Mouse (Mus musculus) kidney, embryonic 15.5 days (tissue): ENCODE results near the gene E130308A19Rik. TPM values are rescaled to one million over a fixed set of nuclear protein-coding genes. Genes with fewer than 3 reads are reported as not detected.
A peak's percentile ranks its signal among the peaks of the same experiment; 100 is the strongest.

Experiments
- ATAC-seq: fragments of 200-750 bp; cut with Nextera tagmentation; replicated peaks from 2 replicates; pipeline ENCODE4 v1.8.0; 2017; ENCODE audit warnings: moderate TSS enrichment; ENCODE audit not compliant: low FRiP score
- H3K27ac ChIP-seq: fragments of 300-500 bp; sonication (generic); 2 replicates; pipeline ENCODE4 v1.5.1; 2015; ENCODE audit warnings: mild to moderate bottlenecking, inconsistent platforms
- H3K27me3 ChIP-seq: fragments of 300-500 bp; sonication (generic); 2 replicates; pipeline ENCODE4 v1.6.1; 2015; ENCODE audit warnings: inconsistent platforms
- H3K36me3 ChIP-seq: fragments of 300-500 bp; sonication (generic); 2 replicates; pipeline ENCODE4 v1.6.1; 2015; ENCODE audit warnings: inconsistent platforms
- H3K4me1 ChIP-seq: fragments of 300-500 bp; sonication (generic); 2 replicates; pipeline ENCODE4 v1.6.1; 2015; ENCODE audit warnings: inconsistent platforms
- H3K4me2 ChIP-seq: fragments of 300-500 bp; sonication (generic); 2 replicates; pipeline ENCODE4 v1.6.1; 2015; ENCODE audit warnings: moderate library complexity, mild to moderate bottlenecking, inconsistent platforms
- H3K4me3 ChIP-seq: fragments of 300-500 bp; sonication (generic); replicated peaks from 2 replicates; pipeline ENCODE4 v1.5.1; 2015; ENCODE audit warnings: mild to moderate bottlenecking, inconsistent platforms
- H3K9ac ChIP-seq: fragments of 300-500 bp; sonication (generic); 2 replicates; pipeline ENCODE4 v1.6.1; 2015; ENCODE audit warnings: mild to moderate bottlenecking, inconsistent platforms
- H3K9me3 ChIP-seq: fragments of 300-500 bp; sonication (generic); replicated peaks from 2 replicates; pipeline ENCODE4 v1.6.1; 2016; ENCODE audit warnings: inconsistent platforms
- WGBS: fragments of 180-500 bp; shearing (Covaris S2); methylation state at CpG from one replicate; pipeline ENCODE4 v1.1.7; 2015; ENCODE audit warnings: mixed read lengths; 5-methylcytosine and 5-hydroxymethylcytosine counted together
- polyA plus RNA-seq: library from polyadenylated mRNA; unstranded; fragments of >200 nt; fragmentation: Nextera tagmentation; extraction: Ambion mirVana; gene quantifications from 2 replicates; pipeline ENCODE4 v1.2.1, GENCODE M21; 2015

Gene E130308A19Rik
- polyA plus RNA-seq, 1 experiment from 2014 or later, result 35.6 TPM

GRCm38 (mm10) chr4:59802107-59802506, 176.1 kb downstream of the E130308A19Rik start:
- H3K9ac ChIP-seq, result no peak overlapping the region
- no peak overlapping the region for H3K27ac ChIP-seq
- H3K9me3 ChIP-seq, result no peaks in the 10 kb centered on the region
- WGBS, result 80% methylated on average over 6 of the region's 6 CpGs
- H3K27me3 ChIP-seq, result no peaks in the 10 kb centered on the region
- ATAC-seq, result no peak
- H3K4me1 ChIP-seq, result peaks cover 11% of the 10 kb centered on the region
- H3K4me3 ChIP-seq, result no peak overlapping the region
- no peaks in the 10 kb centered on the region for H3K36me3 ChIP-seq
- H3K4me2 ChIP-seq, result no peak overlapping the region

- H3K27me3 ChIP-seq, result no peaks in the 10 kb centered on the region
- H3K4me3 ChIP-seq, result no peak overlapping the region
- no peak for ATAC-seq
- H3K9ac ChIP-seq, result no peak overlapping the region
- H3K36me3 ChIP-seq, result no peaks in the 10 kb centered on the region
- H3K9me3 ChIP-seq, result no peaks in the 10 kb centered on the region
- peaks cover 15% of the 10 kb centered on the region for H3K4me1 ChIP-seq
- no peak overlapping the region for H3K4me2 ChIP-seq
- 62% methylated on average over 4 of the region's 4 CpGs for whole genome bisulfite sequencing
- H3K27ac ChIP-seq, result no peak overlapping the region
These were observed 176.8 kb downstream of the E130308A19Rik start for GRCm38 (mm10) chr4:59802792-59803191.

GRCm38 (mm10) chr4:59803358-59803757, 177.3 kb downstream of the E130308A19Rik start:
- no peaks in the 10 kb centered on the region for H3K9me3 ChIP-seq
- 78% methylated on average over 5 of the region's 5 CpGs for WGBS
- no peaks in the 10 kb centered on the region for H3K27me3 ChIP-seq
- no peak overlapping the region for H3K4me2 ChIP-seq
- no peaks in the 10 kb centered on the region for H3K36me3 ChIP-seq
- no peak overlapping the region for H3K9ac ChIP-seq
- H3K27ac ChIP-seq, result no peak overlapping the region
- H3K4me1 ChIP-seq, result peaks cover 16% of the 10 kb centered on the region
- H3K4me3 ChIP-seq, result no peak overlapping the region
- no peak for ATAC-seq

- peaks cover 16% of the 10 kb centered on the region for H3K4me1 ChIP-seq
- H3K27me3 ChIP-seq, result no peaks in the 10 kb centered on the region
- H3K9ac ChIP-seq, result no peak overlapping the region
- H3K4me3 ChIP-seq, result peak overlapping the region; percentile 77
- H3K9me3 ChIP-seq, result no peaks in the 10 kb centered on the region
- H3K4me2 ChIP-seq, result peak overlapping the region; percentile 88
- ATAC-seq, result no peak
- H3K27ac ChIP-seq, result 0 out of 2 replicates have a peak overlapping the region, but pooled peaks have one; percentile 83
- H3K36me3 ChIP-seq, result no peaks in the 10 kb centered on the region
- 80% methylated on average over 1 of the region's 1 CpGs for WGBS
These were observed 178.7 kb downstream of the E130308A19Rik start for GRCm38 (mm10) chr4:59804754-59805153.

- 2% methylated on average over 45 of the region's 45 CpGs for WGBS
- Histone ChIP-seq H3K27ac (peak within 1 kb of the TSS; percentile 83), H3K4me3 (peak within 1 kb of the TSS; percentile 77), H3K36me3 (no peaks in the 10 kb centered on the region), H3K9ac (peak within 1 kb of the TSS; percentile 83), H3K9me3 (no peaks in the 10 kb centered on the region), H3K4me2 (peak within 1 kb of the TSS; percentile 88), H3K4me1 (peaks cover 16% of the 10 kb centered on the region), H3K27me3 (no peaks in the 10 kb centered on the region)
- ATAC-seq, result peak; percentile 91
These were observed 179.4 kb downstream of the E130308A19Rik start, which contains the start of gene Snx30 for GRCm38 (mm10) chr4:59805181-59805967. Gene Snx30, plus strand, starts transcription at chr4:59805840.

- H3K36me3 ChIP-seq, result no peaks in the 10 kb centered on the region
- H3K9ac ChIP-seq, result peak overlapping the region; percentile 83
- H3K4me3 ChIP-seq, result peak overlapping the region; percentile 77
- H3K4me2 ChIP-seq, result peak overlapping the region; percentile 88
- peak overlapping the region; percentile 83 for H3K27ac ChIP-seq
- WGBS, result under 1% methylated on average over 55 of the region's 58 CpGs
- H3K27me3 ChIP-seq, result no peaks in the 10 kb centered on the region
- no peaks in the 10 kb centered on the region for H3K9me3 ChIP-seq
- ATAC-seq, result peak; percentile 77
- H3K4me1 ChIP-seq, result peaks cover 16% of the 10 kb centered on the region
These were observed 180.2 kb downstream of the E130308A19Rik start for GRCm38 (mm10) chr4:59805968-59806878.

GRCm38 (mm10) chr4:59806879-59807195, 180.8 kb downstream of the E130308A19Rik start:
- peak overlapping the region; percentile 77 for H3K4me3 ChIP-seq
- H3K4me1 ChIP-seq, result peaks cover 16% of the 10 kb centered on the region
- H3K36me3 ChIP-seq, result no peaks in the 10 kb centered on the region
- H3K27me3 ChIP-seq, result no peaks in the 10 kb centered on the region
- no peaks in the 10 kb centered on the region for H3K9me3 ChIP-seq
- no peak for ATAC-seq
- WGBS, result 4% methylated on average over 9 of the region's 9 CpGs
- peak overlapping the region; percentile 83 for H3K9ac ChIP-seq
- peak overlapping the region; percentile 68; the same call in 1 of the 2 replicates for H3K27ac ChIP-seq
- peak overlapping the region; percentile 88 for H3K4me2 ChIP-seq

- no peak for ATAC-seq
- no peak overlapping the region for H3K27ac ChIP-seq
- no peak overlapping the region for H3K4me2 ChIP-seq
- H3K4me3 ChIP-seq, result no peak overlapping the region
- no peaks in the 10 kb centered on the region for H3K9me3 ChIP-seq
- H3K9ac ChIP-seq, result no peak overlapping the region
- H3K4me1 ChIP-seq, result peaks cover 16% of the 10 kb centered on the region
- H3K36me3 ChIP-seq, result no peaks in the 10 kb centered on the region
- 65% methylated on average over 2 of the region's 2 CpGs for WGBS
- no peaks in the 10 kb centered on the region for H3K27me3 ChIP-seq
These were observed 181.5 kb downstream of the E130308A19Rik start for GRCm38 (mm10) chr4:59807521-59807920.

GRCm38 (mm10) chr4:59808396-59808795, 182.4 kb downstream of the E130308A19Rik start:
- H3K9ac ChIP-seq, result no peak overlapping the region
- H3K36me3 ChIP-seq, result no peaks in the 10 kb centered on the region
- no peak overlapping the region for H3K4me2 ChIP-seq
- H3K27me3 ChIP-seq, result no peaks in the 10 kb centered on the region
- ATAC-seq, result no peak
- H3K9me3 ChIP-seq, result no peaks in the 10 kb centered on the region
- no peak overlapping the region for H3K4me3 ChIP-seq
- H3K27ac ChIP-seq, result no peak overlapping the region
- 81% methylated on average over 5 of the region's 5 CpGs for WGBS
- peaks cover 16% of the 10 kb centered on the region for H3K4me1 ChIP-seq

Other genes starting within 250 kb of the E130308A19Rik start
- gene Susd1, start 187.6 kb upstream of the E130308A19Rik start, polyA plus RNA-seq, result 10.1 and 10.2 TPM in 2 replicates
- gene Ptbp3, start 76.8 kb upstream of the E130308A19Rik start, polyA plus RNA-seq, result 64.9 and 67.2 TPM in 2 replicates
- 24.1 and 25.4 TPM in 2 replicates for gene Hsdl2, start 44.6 kb upstream of the E130308A19Rik start, polyA plus RNA-seq
- 59.3 and 63.3 TPM in 2 replicates for gene Inip, start 175.4 kb downstream of the E130308A19Rik start, polyA plus RNA-seq
- gene Snx30, start 179.6 kb downstream of the E130308A19Rik start, polyA plus RNA-seq, result 6.0 and 7.7 TPM in 2 replicates